Mouse (Mus musculus): ENCODE data around the gene Pabpn1l.

DNA sequence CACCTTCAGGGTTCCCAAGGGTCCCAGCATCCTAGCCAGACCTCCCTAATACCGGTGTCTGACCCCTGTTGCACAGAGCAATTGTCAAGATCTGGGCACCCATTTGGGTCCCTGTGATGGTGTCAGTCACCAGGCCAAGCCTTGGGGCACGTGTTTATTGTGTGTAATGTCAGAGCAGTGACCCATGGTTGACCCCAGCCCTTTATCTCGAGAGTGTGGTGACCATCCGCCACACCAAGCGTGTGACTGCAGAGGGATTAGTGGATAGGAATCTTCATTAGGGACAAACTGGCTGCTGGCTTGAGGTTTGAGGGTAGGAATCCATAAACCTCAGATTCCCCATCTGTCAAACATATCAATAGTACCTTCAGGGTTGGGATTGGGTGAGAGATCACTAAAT, 46.8 kb upstream of the Pabpn1l start:
- TF ChIP-seq CTCF (IDR thresholded peaks at IDR 0.05; ENCODE audit: control insufficient read depth, insufficient read depth, insufficient replicate concordance, low read depth, low read length) (no peak), POLR2A (IDR thresholded peaks at IDR 0.05; ENCODE audit: control insufficient read depth, low read depth, low read length) (no peak)
